Mouse (Mus musculus): Measurements from ENCODE around the gene Areg.

Gene Areg

GRCm38 (mm10) chr5:91176397-91176796 is 37.0 kb downstream of the Areg start:
- no peak for DNase-seq

- no peak for DNase-seq
Measured at GRCm38 (mm10) chr5:91194572-91194971, 55.2 kb downstream of the Areg start.
